Mouse (Mus musculus): Measurements from ENCODE around the gene Naa38.
"Not testable (repeated sequence)": the region's sequence is repeated elsewhere in the genome, so short reads cannot be mapped to it uniquely, and the experiment has no call there.

Naa38 gene

GRCm38 (mm10) chr11:69373223-69373965, 21.9 kb upstream of the Naa38 start:
- no peak for DNase-seq (ENCODE audit: low spot score in 2 of 2)

- no peak for DNase-seq (ENCODE audit: low spot score in 2 of 2)
Measured at GRCm38 (mm10) chr11:69375646-69376045, 19.6 kb upstream of the Naa38 start.

GRCm38 (mm10) chr11:69377766-69378165, 17.5 kb upstream of the Naa38 start:
- DNase-seq (ENCODE audit: low spot score in 2 of 2): no peak

- DNase-seq (ENCODE audit: low spot score in 2 of 2): no peak
Measured at GRCm38 (mm10) chr11:69379600-69379999, 15.7 kb upstream of the Naa38 start.

- DNase-seq (ENCODE audit: low spot score in 2 of 2): no peak
Measured at GRCm38 (mm10) chr11:69381356-69381755, 13.9 kb upstream of the Naa38 start.

GRCm38 (mm10) chr11:69382478-69383105, 12.7 kb upstream of the Naa38 start:
- no peak for DNase-seq (ENCODE audit: low spot score in 2 of 2)

GRCm38 (mm10) chr11:69384979-69385378, 10.3 kb upstream of the Naa38 start:
- no peak for DNase-seq (ENCODE audit: low spot score in 2 of 2)

- no peak for DNase-seq (ENCODE audit: low spot score in 2 of 2)
Measured at GRCm38 (mm10) chr11:69386758-69387157, 8.5 kb upstream of the Naa38 start.

GRCm38 (mm10) chr11:69388680-69389079, 6.6 kb upstream of the Naa38 start:
- no peak for DNase-seq (ENCODE audit: low spot score in 2 of 2)

GRCm38 (mm10) chr11:69389531-69390399, 5.5 kb upstream of the Naa38 start:
- no peak for DNase-seq (ENCODE audit: low spot score in 2 of 2)

GRCm38 (mm10) chr11:69390400-69391034, 4.8 kb upstream of the Naa38 start:
- peak; percentile 53 to 73 for DNase-seq (ENCODE audit: low spot score in 2 of 2)

- not testable (repeated sequence) for DNase-seq (ENCODE audit: low spot score in 2 of 2)
Measured at GRCm38 (mm10) chr11:69394591-69395167, 608 bp upstream of the Naa38 start.

GRCm38 (mm10) chr11:69395634-69396373, 517 bp downstream of the Naa38 start:
- DNase-seq (ENCODE audit: low spot score in 2 of 2): peak; percentile 97 to 98

- DNase-seq (ENCODE audit: low spot score in 2 of 2): peak; percentile 82 to 92
Measured at GRCm38 (mm10) chr11:69396772-69397171, 1.5 kb downstream of the Naa38 start.

- DNase-seq (ENCODE audit: low spot score in 2 of 2): peak in 1 of 2 experiments; percentile 31
Measured at GRCm38 (mm10) chr11:69397581-69398057, 2.3 kb downstream of the Naa38 start.

GRCm38 (mm10) chr11:69398059-69398458, 2.8 kb downstream of the Naa38 start, which contains the start of gene Tmem88:
Gene Tmem88 (minus strand): TSS chr11:69398234.
- DNase-seq (ENCODE audit: low spot score in 2 of 2): peak; percentile 58 to 82

- no peak for DNase-seq (ENCODE audit: low spot score in 2 of 2)
Measured at GRCm38 (mm10) chr11:69398486-69399200, 3.4 kb downstream of the Naa38 start.

- no peak for DNase-seq (ENCODE audit: low spot score in 2 of 2)
Measured at GRCm38 (mm10) chr11:69399201-69400082, 4.2 kb downstream of the Naa38 start.

All from heart, adult 9 months (tissue).